Mouse (Mus musculus): ENCODE data around the gene Sirt2. TPM values are rescaled to one million over a fixed set of nuclear protein-coding genes. Genes with fewer than 3 reads are reported as not detected.
A peak's percentile ranks its signal among the peaks of the same experiment; 100 is the strongest.

Sirt2 gene
- polyA plus RNA-seq, 1 experiment from 2014 or later, result 49.0 TPM

DNA sequence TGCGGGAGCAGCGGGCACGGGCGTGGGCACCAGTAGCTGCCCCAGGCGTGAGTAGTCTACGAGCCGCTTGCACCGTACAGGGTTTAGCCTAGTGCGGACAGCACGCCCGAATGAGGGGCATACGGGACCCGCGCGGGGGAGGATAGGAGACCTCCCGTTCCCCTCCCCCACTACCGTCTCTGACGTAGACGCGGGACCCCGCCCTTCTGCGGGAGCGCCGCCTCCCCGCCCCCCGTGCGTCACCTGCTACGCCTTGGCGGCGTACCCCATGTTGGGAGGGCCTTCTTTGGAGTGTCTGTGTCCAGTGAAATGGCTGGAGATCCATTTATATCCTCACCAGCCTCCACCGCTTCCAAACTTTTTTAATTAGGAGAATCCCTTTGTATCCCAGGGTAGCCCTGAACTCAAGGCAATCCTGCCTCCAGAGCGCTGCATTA, 42.4 kb downstream of the Sirt2 start:
- Histone ChIP-seq H3K4me1 (replicated peaks) (peaks cover 34% of the 10 kb centered on the region), H3K4me2 (peak overlapping the region; percentile 96), H3K27ac (ENCODE audit: poor library complexity, severe bottlenecking) (peak overlapping the region; percentile 100), H3K4me3 (peak overlapping the region; percentile 94), H3K9me3 (replicated peaks) (no peaks in the 10 kb centered on the region), H3K9ac (peak overlapping the region; percentile 98), H3K36me3 (peaks cover 20% of the 10 kb centered on the region), H3K27me3 (replicated peaks) (no peaks in the 10 kb centered on the region)
- ATAC-seq (ENCODE audit: insufficient number of reproducible peaks, low FRiP score), result peak; percentile 81
- WGBS, result 2% methylated on average over 32 of the region's 32 CpGs

DNA sequence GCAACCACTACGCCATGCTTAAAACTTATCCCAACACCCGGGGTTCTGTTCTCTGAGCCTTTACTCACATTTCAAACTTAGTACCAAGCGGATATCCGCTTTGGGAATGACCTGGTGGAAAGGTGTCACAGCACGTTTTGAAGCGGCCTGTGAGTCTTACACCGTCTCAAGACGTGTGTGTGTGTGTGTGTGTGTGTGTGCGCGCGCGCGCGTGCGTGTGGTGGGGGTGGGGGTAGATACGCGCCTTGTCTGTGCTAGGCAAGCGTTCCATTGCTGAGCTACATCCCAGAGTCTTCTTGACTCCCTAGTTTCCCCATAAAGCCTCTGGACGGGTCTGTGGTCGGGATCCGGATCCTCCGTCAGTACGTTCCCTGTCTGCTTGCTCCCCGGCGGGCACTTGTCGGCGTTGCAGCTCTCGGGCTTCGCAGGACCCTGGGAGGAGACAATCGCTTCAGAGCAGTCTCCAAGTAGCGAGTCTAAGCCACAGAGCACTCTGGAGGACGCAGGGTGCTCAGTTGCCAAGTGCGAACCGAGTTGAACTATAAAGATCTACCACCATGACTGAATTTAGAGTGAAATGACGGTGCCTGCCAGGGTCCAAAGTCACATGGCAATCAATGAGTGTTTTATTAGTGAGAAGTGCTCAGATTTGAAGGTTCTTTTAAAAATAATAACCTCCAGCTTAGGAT, 43.0 kb downstream of the Sirt2 start:
- Histone ChIP-seq H3K9me3 (replicated peaks) (no peaks in the 10 kb centered on the region), H3K4me2 (peak overlapping the region; percentile 96), H3K9ac (peak overlapping the region; percentile 98), H3K4me3 (peak overlapping the region; percentile 94), H3K36me3 (peaks cover 26% of the 10 kb centered on the region), H3K4me1 (replicated peaks) (peaks cover 36% of the 10 kb centered on the region), H3K27ac (ENCODE audit: poor library complexity, severe bottlenecking) (peak overlapping the region; percentile 100), H3K27me3 (replicated peaks) (no peaks in the 10 kb centered on the region)
- ATAC-seq (ENCODE audit: insufficient number of reproducible peaks, low FRiP score), result peak; percentile 27; the same call in 1 of the 2 replicates
- under 1% methylated on average over 35 of the region's 35 CpGs for WGBS

DNA sequence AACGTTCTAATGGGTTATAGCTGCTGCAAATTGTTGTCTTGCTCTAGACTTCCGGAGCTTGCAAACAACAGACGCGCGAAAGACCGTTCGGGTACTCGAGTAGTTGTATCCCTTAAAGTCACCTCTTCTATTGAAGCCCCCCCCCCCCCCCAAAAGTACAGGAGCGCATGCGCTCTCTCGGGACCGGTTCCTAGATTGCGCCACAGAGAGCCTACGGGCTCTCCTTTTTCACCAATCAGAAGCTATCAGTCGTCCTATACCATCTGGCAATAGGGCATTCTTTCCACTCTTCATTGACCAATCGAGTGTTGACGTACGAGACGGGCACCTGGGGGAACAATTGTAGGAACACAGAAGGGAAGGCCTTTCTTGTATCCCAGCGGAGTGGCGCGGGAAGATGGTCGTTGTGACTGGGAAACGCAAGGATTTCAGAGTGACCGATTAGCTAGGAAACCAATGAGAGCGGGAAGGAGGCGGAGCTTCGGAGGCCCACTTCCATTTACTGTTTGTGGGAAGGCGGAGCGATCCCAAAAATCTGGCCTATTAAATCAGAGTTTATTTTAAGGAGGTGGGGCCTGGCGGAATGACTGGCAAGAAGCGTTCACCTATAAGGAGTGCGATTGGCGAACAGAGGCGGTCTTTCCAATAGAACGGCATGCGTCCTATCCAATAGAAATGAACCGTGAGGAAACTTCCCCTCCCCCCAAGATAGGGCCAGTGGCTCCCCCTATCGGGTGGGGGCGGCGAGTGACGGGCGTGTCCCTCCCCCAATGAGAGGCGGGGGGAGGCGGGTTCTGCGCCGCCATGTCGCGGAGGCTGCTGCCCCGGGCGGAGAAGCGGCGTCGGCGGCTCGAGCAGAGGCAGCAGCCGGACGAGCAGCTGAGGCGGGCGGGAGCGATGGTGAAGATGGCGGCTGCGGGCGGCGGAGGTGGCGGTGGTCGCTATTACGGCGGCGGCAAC, 43.9 kb downstream of the Sirt2 start:
- peak; percentile 90 for ATAC-seq (ENCODE audit: insufficient number of reproducible peaks, low FRiP score)
- no peaks in the 10 kb centered on the region for H3K9me3 ChIP-seq (replicated peaks)
- under 1% methylated on average over 70 of the region's 70 CpGs for WGBS
- peaks cover 34% of the 10 kb centered on the region for H3K36me3 ChIP-seq
- peak overlapping the region; percentile 100 for H3K27ac ChIP-seq (ENCODE audit: poor library complexity, severe bottlenecking)
- peak overlapping the region; percentile 99 for H3K9ac ChIP-seq
- H3K27me3 ChIP-seq (replicated peaks), result no peaks in the 10 kb centered on the region
- H3K4me1 ChIP-seq (replicated peaks), result peaks cover 43% of the 10 kb centered on the region
- peak overlapping the region; percentile 94 for H3K4me3 ChIP-seq
- peak overlapping the region; percentile 96 for H3K4me2 ChIP-seq

DNA sequence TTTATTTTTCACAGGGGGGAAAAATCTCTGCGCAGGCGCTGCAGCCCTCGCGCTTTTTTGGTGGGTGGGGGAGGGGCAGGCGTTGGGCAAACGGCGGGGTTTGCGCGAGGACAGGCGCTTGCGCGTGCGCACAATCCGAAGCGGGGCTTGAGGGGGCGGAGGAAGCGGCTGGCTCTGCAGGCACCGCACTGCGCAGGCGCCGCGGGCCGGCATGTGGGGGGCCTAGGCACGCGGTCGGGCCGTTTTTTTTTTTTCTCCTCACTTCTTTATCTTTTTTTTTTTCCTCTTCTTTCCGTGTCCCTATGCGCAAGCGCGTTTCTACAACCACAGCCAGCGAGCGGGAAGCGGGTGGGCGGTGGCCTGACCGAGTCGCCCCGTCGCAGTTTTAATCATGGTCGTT, 44.7 kb downstream of the Sirt2 start:
- peak overlapping the region; percentile 99 for H3K27ac ChIP-seq (ENCODE audit: poor library complexity, severe bottlenecking)
- H3K4me2 ChIP-seq, result peak overlapping the region; percentile 83
- no peaks in the 10 kb centered on the region for H3K9me3 ChIP-seq (replicated peaks)
- peak overlapping the region; percentile 92 for H3K4me3 ChIP-seq
- under 1% methylated on average over 40 of the region's 40 CpGs for WGBS
- no peaks in the 10 kb centered on the region for H3K27me3 ChIP-seq (replicated peaks)
- peaks cover 52% of the 10 kb centered on the region for H3K4me1 ChIP-seq (replicated peaks)
- H3K9ac ChIP-seq, result peak overlapping the region; percentile 99
- H3K36me3 ChIP-seq, result peaks cover 42% of the 10 kb centered on the region
- peak; percentile 73 for ATAC-seq (ENCODE audit: insufficient number of reproducible peaks, low FRiP score)

DNA sequence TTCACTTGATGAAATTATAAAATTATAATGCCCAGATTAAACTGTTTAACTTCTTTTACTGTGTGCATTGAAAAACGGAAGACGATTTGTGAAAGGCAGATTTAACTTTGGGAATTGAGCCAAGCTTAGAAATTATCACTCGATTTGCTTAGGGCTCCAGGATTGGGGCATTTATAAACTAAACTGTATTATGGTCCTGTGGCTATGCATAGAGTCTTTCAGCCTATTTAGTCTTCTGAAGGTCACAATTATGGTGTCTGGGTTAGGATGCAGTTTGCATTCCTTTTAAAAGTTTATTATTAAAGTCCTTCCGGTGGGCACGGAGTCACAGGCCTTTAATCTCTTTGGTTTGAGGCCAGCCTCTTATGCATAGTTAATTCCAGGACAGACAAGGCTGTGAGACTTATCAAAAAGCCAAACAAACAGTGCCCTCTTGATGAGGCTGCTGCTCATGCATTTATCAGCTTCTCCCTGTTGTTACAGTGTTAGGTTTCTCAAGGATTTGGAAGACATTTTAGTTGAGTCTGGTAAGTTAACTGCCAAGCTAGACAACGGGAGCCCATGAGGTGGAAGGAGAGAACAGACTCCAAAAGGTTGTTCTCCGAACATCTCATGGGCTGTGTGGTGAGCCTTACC, 45.2 kb downstream of the Sirt2 start:
- no peaks in the 10 kb centered on the region for H3K27me3 ChIP-seq (replicated peaks)
- H3K4me1 ChIP-seq (replicated peaks), result peaks cover 56% of the 10 kb centered on the region
- no peak for ATAC-seq (ENCODE audit: insufficient number of reproducible peaks, low FRiP score)
- peaks cover 48% of the 10 kb centered on the region for H3K36me3 ChIP-seq
- H3K9ac ChIP-seq, result peak overlapping the region; percentile 99
- H3K9me3 ChIP-seq (replicated peaks), result no peaks in the 10 kb centered on the region
- peak overlapping the region; percentile 99 for H3K27ac ChIP-seq (ENCODE audit: poor library complexity, severe bottlenecking)
- peak overlapping the region; percentile 83 for H3K4me2 ChIP-seq
- H3K4me3 ChIP-seq, result peak overlapping the region; percentile 92
- 8% methylated on average over 7 of the region's 7 CpGs for WGBS

DNA sequence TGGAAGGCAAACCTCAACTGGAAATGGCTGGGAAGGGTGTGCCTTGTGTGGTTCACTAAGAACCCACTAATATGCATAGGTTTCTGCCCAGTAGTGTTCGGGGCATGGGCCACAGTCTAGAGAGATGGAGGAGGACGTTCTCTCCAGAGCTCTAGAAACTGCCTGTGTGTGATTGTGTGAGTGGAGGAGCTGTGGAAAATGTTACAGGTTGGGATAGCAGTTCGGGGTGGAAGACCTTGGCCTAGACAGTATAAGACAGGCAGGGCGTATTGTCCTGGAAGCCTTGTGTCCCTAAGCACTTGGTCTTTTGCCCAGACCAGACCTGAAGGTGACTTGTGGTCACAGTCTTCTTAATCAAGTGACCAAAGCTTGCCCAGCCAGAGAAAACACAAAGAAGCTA, 45.9 kb downstream of the Sirt2 start:
- Histone ChIP-seq H3K4me2 (peak overlapping the region; percentile 83), H3K4me1 (replicated peaks) (peaks cover 63% of the 10 kb centered on the region), H3K9ac (peak overlapping the region; percentile 99), H3K27ac (ENCODE audit: poor library complexity, severe bottlenecking) (peak overlapping the region; percentile 99; the same call in 1 of the 2 replicates), H3K36me3 (peaks cover 55% of the 10 kb centered on the region), H3K27me3 (replicated peaks) (no peaks in the 10 kb centered on the region), H3K9me3 (replicated peaks) (no peaks in the 10 kb centered on the region), H3K4me3 (peak overlapping the region; percentile 92)
- no peak for ATAC-seq (ENCODE audit: insufficient number of reproducible peaks, low FRiP score)
- WGBS, result 58% methylated on average over 4 of the region's 4 CpGs

DNA sequence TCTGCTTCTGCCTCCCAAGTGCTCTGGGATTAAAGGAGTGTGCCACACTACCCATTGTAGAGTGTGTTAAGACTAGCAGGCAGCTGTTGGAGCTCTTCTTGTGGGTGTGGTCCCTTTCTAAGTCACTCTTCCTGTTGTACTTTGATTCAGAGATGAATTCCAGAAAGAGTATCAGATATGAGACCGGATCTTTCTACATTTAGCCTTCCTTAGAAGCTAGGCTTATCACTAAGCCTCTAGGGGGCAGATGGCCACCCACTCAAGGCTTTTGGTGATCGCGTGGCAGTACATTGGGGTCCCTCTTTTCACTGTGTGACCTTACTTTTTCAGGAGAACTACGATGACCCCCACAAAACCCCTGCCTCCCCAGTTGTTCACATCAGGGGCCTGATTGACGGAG, 46.4 kb downstream of the Sirt2 start:
- no peak for ATAC-seq (ENCODE audit: insufficient number of reproducible peaks, low FRiP score)
- H3K9ac ChIP-seq, result peak overlapping the region; percentile 99
- H3K4me1 ChIP-seq (replicated peaks), result peaks cover 63% of the 10 kb centered on the region

DNA sequence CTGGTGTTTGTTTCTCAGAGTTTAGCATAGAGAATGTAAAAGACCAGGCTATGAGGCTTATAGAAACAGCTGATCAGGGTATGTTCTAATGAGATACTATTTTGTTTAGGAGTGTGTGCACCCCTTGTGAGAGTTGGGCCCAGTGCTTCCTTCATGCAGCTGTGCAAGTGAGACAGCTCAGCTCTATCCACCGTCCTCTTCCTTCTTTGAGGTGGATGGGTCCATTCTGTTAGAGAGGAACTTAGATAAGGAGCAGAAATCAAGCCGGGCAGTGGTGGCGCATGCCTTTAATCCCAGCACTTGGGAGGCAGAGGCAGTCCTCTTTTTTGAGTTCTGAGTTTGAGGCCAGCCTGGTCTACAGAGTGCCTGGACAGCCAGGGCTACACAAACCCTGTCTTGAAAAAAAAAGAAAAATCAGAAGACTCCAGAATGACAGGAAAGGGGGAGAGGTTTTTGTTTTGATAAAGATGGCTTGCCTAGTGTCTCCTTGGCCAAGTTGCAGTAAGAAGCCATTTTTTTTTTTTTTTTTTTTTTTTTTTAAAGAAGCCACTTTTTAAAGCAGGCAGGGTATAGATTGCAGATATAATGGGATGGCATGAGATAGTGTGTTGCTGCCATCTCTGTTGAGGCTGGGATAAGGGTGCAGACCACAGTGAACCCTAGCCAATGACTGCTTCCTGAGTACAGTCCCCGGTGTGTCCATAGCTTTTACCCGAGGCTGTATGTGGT, 47.9 kb downstream of the Sirt2 start:
- Histone ChIP-seq H3K4me2 (no peak overlapping the region), H3K27ac (ENCODE audit: poor library complexity, severe bottlenecking) (0 out of 2 replicates have a peak overlapping the region, but pooled peaks have one; percentile 6), H3K4me3 (no peak overlapping the region), H3K36me3 (peaks cover 73% of the 10 kb centered on the region), H3K9me3 (replicated peaks) (no peaks in the 10 kb centered on the region), H3K4me1 (replicated peaks) (peaks cover 71% of the 10 kb centered on the region), H3K27me3 (replicated peaks) (no peaks in the 10 kb centered on the region), H3K9ac (no peak overlapping the region)
- no peak for ATAC-seq (ENCODE audit: insufficient number of reproducible peaks, low FRiP score)
- 60% methylated on average over 5 of the region's 5 CpGs for WGBS

More for the DNA sequence above, 46.4 kb downstream of the Sirt2 start:
- Histone ChIP-seq H3K9me3 (replicated peaks) (no peaks in the 10 kb centered on the region), H3K4me2 (peak overlapping the region; percentile 83), H3K4me3 (peak overlapping the region; percentile 92), H3K36me3 (peaks cover 60% of the 10 kb centered on the region), H3K27me3 (replicated peaks) (no peaks in the 10 kb centered on the region), H3K27ac (ENCODE audit: poor library complexity, severe bottlenecking) (peak overlapping the region; percentile 28; the same call in 1 of the 2 replicates)
- 63% methylated on average over 5 of the region's 5 CpGs for WGBS

DNA sequence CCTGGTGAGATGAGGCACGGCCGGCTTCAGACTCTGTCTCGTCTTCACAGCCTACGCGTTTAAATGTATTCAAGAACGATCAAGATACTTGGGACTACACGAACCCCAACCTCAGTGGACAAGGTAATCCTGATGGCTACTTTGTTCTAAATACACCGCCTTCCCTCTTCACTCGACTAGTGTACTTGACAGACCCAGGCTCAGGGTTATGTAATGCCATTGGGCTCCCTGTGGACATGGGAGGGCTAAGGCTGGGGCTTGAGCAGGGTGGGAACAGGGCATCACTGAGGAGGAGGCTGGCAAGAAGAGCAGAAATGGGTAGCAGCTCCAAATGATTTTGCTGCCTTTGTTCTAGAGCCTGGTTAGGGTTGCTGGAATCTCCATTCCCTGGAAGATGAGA, 48.7 kb downstream of the Sirt2 start:
- H3K4me1 ChIP-seq (replicated peaks), result peaks cover 79% of the 10 kb centered on the region
- no peak overlapping the region for H3K4me2 ChIP-seq
- no peak for ATAC-seq (ENCODE audit: insufficient number of reproducible peaks, low FRiP score)
- 93% methylated on average over 9 of the region's 9 CpGs for WGBS
- no peaks in the 10 kb centered on the region for H3K27me3 ChIP-seq (replicated peaks)
- no peak overlapping the region for H3K4me3 ChIP-seq
- H3K9ac ChIP-seq, result peak overlapping the region; percentile 13; the same call in 1 of the 2 replicates
- peaks cover 81% of the 10 kb centered on the region for H3K36me3 ChIP-seq
- no peaks in the 10 kb centered on the region for H3K9me3 ChIP-seq (replicated peaks)
- no peak overlapping the region for H3K27ac ChIP-seq (ENCODE audit: poor library complexity, severe bottlenecking)

DNA sequence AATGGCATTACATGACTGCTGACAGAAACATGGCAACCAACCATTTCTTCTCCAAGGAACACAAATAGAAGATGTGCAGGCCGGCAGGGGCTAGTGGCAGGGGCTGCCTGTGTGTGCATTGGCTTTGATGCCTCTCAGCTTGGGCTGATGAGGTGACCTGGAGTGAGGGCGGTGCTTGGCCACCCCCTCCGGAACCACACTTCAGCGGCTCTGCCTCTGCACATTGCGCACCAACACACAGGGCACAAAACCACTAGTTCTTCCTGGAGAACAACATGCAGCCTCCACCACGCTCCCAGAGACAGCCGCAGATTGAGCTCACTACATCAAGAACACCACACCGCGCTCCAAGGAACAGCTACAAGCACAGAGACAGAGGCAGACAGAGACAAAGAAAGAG, 49.7 kb downstream of the Sirt2 start:
- no peak overlapping the region for H3K4me3 ChIP-seq
- H3K4me2 ChIP-seq, result no peak overlapping the region
- H3K4me1 ChIP-seq (replicated peaks), result peaks cover 89% of the 10 kb centered on the region
- no peaks in the 10 kb centered on the region for H3K27me3 ChIP-seq (replicated peaks)
- WGBS, result 86% methylated on average over 9 of the region's 9 CpGs
- peak overlapping the region; percentile 28; the same call in 1 of the 2 replicates for H3K9ac ChIP-seq
- H3K36me3 ChIP-seq, result peaks cover 91% of the 10 kb centered on the region
- ATAC-seq (ENCODE audit: insufficient number of reproducible peaks, low FRiP score), result no peak
- no peaks in the 10 kb centered on the region for H3K9me3 ChIP-seq (replicated peaks)
- H3K27ac ChIP-seq (ENCODE audit: poor library complexity, severe bottlenecking), result no peak overlapping the region

All from heart, embryonic 12.5 days (tissue).